Mouse (Mus musculus) right cerebral cortex, postnatal 14 days (tissue): ENCODE results near the gene Slc39a3.

ENCODE experiments used
- DNase-seq: peaks from one replicate; pipeline ENCODE4 v3.0.0; 2022

Slc39a3 gene

GRCm38 (mm10) chr10:81041458-81042175 is 4.4 kb upstream of the Slc39a3 start:
- peak; percentile 76 for DNase-seq

GRCm38 (mm10) chr10:81036251-81036650 is 975 bp downstream of the Slc39a3 start:
- no peak for DNase-seq

GRCm38 (mm10) chr10:81033586-81033985 is 3.6 kb downstream of the Slc39a3 start:
- DNase-seq, result no peak

GRCm38 (mm10) chr10:81029031-81029430 is 8.2 kb downstream of the Slc39a3 start:
- no peak for DNase-seq

GRCm38 (mm10) chr10:81028219-81028618 is 9.0 kb downstream of the Slc39a3 start:
- no peak for DNase-seq

GRCm38 (mm10) chr10:81027331-81027730 is 9.9 kb downstream of the Slc39a3 start:
- no peak for DNase-seq

- no peak for DNase-seq
These were observed 10.4 kb downstream of the Slc39a3 start for GRCm38 (mm10) chr10:81026857-81027256.

GRCm38 (mm10) chr10:81025639-81026275 is 11.5 kb downstream of the Slc39a3 start, which contains the start of gene Diras1:
Diras1 (minus strand) TSS chr10:81025662.
- no peak for DNase-seq

GRCm38 (mm10) chr10:81025047-81025621 is 12.1 kb downstream of the Slc39a3 start:
- no peak for DNase-seq

GRCm38 (mm10) chr10:81024346-81024937 is 12.8 kb downstream of the Slc39a3 start:
- DNase-seq, result no peak

GRCm38 (mm10) chr10:81022744-81023143 is 14.5 kb downstream of the Slc39a3 start:
- no peak for DNase-seq

- no peak for DNase-seq
These were observed 15.6 kb downstream of the Slc39a3 start for GRCm38 (mm10) chr10:81021547-81022110.

GRCm38 (mm10) chr10:81020207-81020606 is 17.0 kb downstream of the Slc39a3 start:
- DNase-seq, result no peak

GRCm38 (mm10) chr10:81019687-81020086 is 17.5 kb downstream of the Slc39a3 start:
- DNase-seq, result no peak

GRCm38 (mm10) chr10:81018326-81018725 is 18.9 kb downstream of the Slc39a3 start:
- DNase-seq, result peak; percentile 76

GRCm38 (mm10) chr10:81016645-81017044 is 20.6 kb downstream of the Slc39a3 start:
- DNase-seq, result peak; percentile 67

- DNase-seq, result no peak
These were observed 21.6 kb downstream of the Slc39a3 start for GRCm38 (mm10) chr10:81015666-81016065.

- peak; percentile 97 for DNase-seq
These were observed 22.5 kb downstream of the Slc39a3 start, which contains the start of gene Gng7 for GRCm38 (mm10) chr10:81014393-81015384. Gng7 (minus strand) TSS chr10:81014945.

GRCm38 (mm10) chr10:81010851-81011250 is 26.4 kb downstream of the Slc39a3 start:
- DNase-seq, result no peak

GRCm38 (mm10) chr10:81007240-81007639 is 30.0 kb downstream of the Slc39a3 start:
- DNase-seq, result no peak

GRCm38 (mm10) chr10:81006005-81006677 is 31.1 kb downstream of the Slc39a3 start:
- no peak for DNase-seq
